Mouse (Mus musculus) forebrain, embryonic 15.5 days (tissue): ENCODE measurements at regions not wholly inside any gene's neighbourhood (a gene's known extent, or its start where the extent isn't known, plus 50 kb on each side); places are given as distances from the start of the nearest gene placed in this dataset.
"Not testable (repeated sequence)": the region's sequence is repeated elsewhere in the genome, so short reads cannot be mapped to it uniquely, and the experiment has no call there.

ENCODE experiments used
- ATAC-seq: fragments of 200-750 bp; cut with Nextera tagmentation; replicated peaks from 2 replicates; pipeline ENCODE4 v1.8.0; 2017; ENCODE audit warnings: mild to moderate bottlenecking, moderate TSS enrichment, moderate library complexity
- H3K27ac ChIP-seq: fragments of 300-500 bp; sonication (generic); replicated peaks from 2 replicates; pipeline ENCODE4 v1.5.1; 2015; ENCODE audit warnings: mild to moderate bottlenecking, inconsistent platforms
- H3K27me3 ChIP-seq: fragments of 300-500 bp; sonication (generic); 2 replicates; pipeline ENCODE4 v1.6.1; 2015; ENCODE audit warnings: inconsistent platforms
- H3K36me3 ChIP-seq: fragments of 300-500 bp; sonication (generic); 2 replicates; pipeline ENCODE4 v1.6.1; 2015; ENCODE audit warnings: mild to moderate bottlenecking, inconsistent platforms
- H3K4me1 ChIP-seq: fragments of 300-500 bp; sonication (generic); 2 replicates; pipeline ENCODE4 v1.6.1; 2015; ENCODE audit warnings: inconsistent platforms
- H3K4me2 ChIP-seq: fragments of 300-500 bp; sonication (generic); replicated peaks from 2 replicates; pipeline ENCODE4 v1.6.1; 2015; ENCODE audit warnings: mild to moderate bottlenecking, inconsistent platforms
- H3K4me3 ChIP-seq: fragments of 300-500 bp; sonication (generic); 2 replicates; pipeline ENCODE4 v1.5.1; 2015; ENCODE audit warnings: mild to moderate bottlenecking, inconsistent platforms
- H3K9ac ChIP-seq: fragments of 300-500 bp; sonication (generic); replicated peaks from 2 replicates; pipeline ENCODE4 v1.6.1; 2015; ENCODE audit warnings: mild to moderate bottlenecking, inconsistent platforms
- H3K9me3 ChIP-seq: fragments of 300-500 bp; sonication (generic); 2 replicates; pipeline ENCODE4 v1.6.1; 2016; ENCODE audit warnings: inconsistent platforms
- WGBS: fragments of 180-500 bp; shearing (Covaris S2); methylation state at CpG from one replicate; pipeline ENCODE4 v1.1.7; 2015; ENCODE audit warnings: mixed read lengths; 5-methylcytosine and 5-hydroxymethylcytosine counted together

GRCm38 (mm10) chr1:47646681-47647080 lies 754.0 kb upstream of the Slc39a10 start:
- H3K9me3 ChIP-seq: no peaks in the 10 kb centered on the region
- H3K27ac ChIP-seq: no peak overlapping the region
- H3K4me3 ChIP-seq: no peak overlapping the region
- H3K36me3 ChIP-seq: no peaks in the 10 kb centered on the region
- 57% methylated on average over 4 of the region's 4 CpGs for WGBS
- H3K27me3 ChIP-seq: no peaks in the 10 kb centered on the region
- no peaks in the 10 kb centered on the region for H3K4me1 ChIP-seq
- H3K9ac ChIP-seq: no peak overlapping the region
- ATAC-seq: peak; percentile 64
- H3K4me2 ChIP-seq: no peak overlapping the region

- Histone ChIP-seq H3K27ac (no peak overlapping the region), H3K4me2 (no peak overlapping the region), H3K36me3 (no peaks in the 10 kb centered on the region), H3K4me3 (no peak overlapping the region), H3K4me1 (no peaks in the 10 kb centered on the region), H3K9ac (no peak overlapping the region), H3K9me3 (no peaks in the 10 kb centered on the region), H3K27me3 (no peaks in the 10 kb centered on the region)
- WGBS: 53% methylated on average over 4 of the region's 4 CpGs
- ATAC-seq: no peak
These were observed 713.9 kb upstream of the Slc39a10 start for GRCm38 (mm10) chr1:47606597-47606996.

DNA sequence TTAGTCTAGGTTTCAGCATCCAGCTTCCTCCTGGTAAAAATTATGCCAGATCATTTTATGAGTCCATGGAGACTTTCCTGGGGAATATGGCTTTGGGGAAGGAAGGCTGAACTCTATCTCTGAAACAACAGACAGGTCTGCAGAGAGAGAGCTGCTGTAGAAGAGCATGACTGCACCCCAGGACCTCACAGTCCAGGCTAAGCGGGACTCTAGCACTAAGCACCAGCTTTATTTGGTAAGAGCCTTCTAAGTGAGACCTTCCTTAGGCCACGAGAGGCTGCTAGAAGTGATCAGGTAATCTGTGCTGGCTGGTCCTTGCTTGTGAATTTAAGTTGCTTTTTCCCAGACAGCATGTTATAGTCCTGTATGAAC lies 711.3 kb upstream of the Slc39a10 start:
- 64% methylated on average over 2 of the region's 2 CpGs for WGBS
- Histone ChIP-seq H3K4me1 (no peaks in the 10 kb centered on the region), H3K36me3 (no peaks in the 10 kb centered on the region), H3K9me3 (no peaks in the 10 kb centered on the region), H3K4me3 (no peak overlapping the region), H3K27ac (no peak overlapping the region), H3K9ac (no peak overlapping the region), H3K27me3 (no peaks in the 10 kb centered on the region), H3K4me2 (no peak overlapping the region)
- ATAC-seq: no peak

- H3K27me3 ChIP-seq: no peaks in the 10 kb centered on the region
- no peak overlapping the region for H3K4me2 ChIP-seq
- H3K9me3 ChIP-seq: no peaks in the 10 kb centered on the region
- whole genome bisulfite sequencing: 17% methylated on average over 3 of the region's 3 CpGs
- H3K36me3 ChIP-seq: no peaks in the 10 kb centered on the region
- H3K9ac ChIP-seq: no peak overlapping the region
- H3K4me1 ChIP-seq: no peaks in the 10 kb centered on the region
- no peak overlapping the region for H3K27ac ChIP-seq
- H3K4me3 ChIP-seq: no peak overlapping the region
- no peak for ATAC-seq
These were observed 710.8 kb upstream of the Slc39a10 start for GRCm38 (mm10) chr1:47603294-47603988.

- not testable (repeated sequence) for ATAC-seq, H3K27ac ChIP-seq, H3K4me1 ChIP-seq, H3K27me3 ChIP-seq, H3K4me2 ChIP-seq, H3K9me3 ChIP-seq, H3K36me3 ChIP-seq, H3K4me3 ChIP-seq, H3K9ac ChIP-seq
- 86% methylated on average over 1 of the region's 4 CpGs for WGBS
These were observed 701.0 kb upstream of the Slc39a10 start for GRCm38 (mm10) chr1:47593641-47594040.

DNA sequence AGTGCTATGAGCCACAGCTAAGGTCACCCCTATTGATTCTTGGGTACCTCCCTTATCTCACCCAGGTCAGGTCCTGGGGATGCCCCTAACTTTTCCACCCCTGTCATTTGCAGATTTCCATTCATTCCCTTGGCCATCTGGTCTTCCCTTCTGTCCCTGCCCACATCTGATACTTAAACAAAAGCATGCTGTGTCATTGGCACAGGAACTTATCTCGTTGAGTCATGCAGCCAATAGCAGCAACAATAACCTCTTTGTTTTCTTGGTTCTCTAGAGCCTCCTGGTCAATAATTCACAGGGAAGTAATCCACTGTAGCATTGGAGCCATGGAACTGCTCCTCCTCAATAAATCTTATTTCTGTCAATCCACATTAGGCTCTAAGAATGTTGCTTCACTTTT lies 653.0 kb upstream of the Slc39a10 start:
- Histone ChIP-seq H3K4me2 (no peak overlapping the region), H3K4me1 (no peaks in the 10 kb centered on the region), H3K36me3 (no peaks in the 10 kb centered on the region), H3K9me3 (no peaks in the 10 kb centered on the region), H3K27ac (no peak overlapping the region), H3K9ac (no peak overlapping the region), H3K4me3 (no peak overlapping the region), H3K27me3 (no peaks in the 10 kb centered on the region)
- WGBS: 29% methylated on average over 1 of the region's 1 CpGs
- no peak for ATAC-seq

DNA sequence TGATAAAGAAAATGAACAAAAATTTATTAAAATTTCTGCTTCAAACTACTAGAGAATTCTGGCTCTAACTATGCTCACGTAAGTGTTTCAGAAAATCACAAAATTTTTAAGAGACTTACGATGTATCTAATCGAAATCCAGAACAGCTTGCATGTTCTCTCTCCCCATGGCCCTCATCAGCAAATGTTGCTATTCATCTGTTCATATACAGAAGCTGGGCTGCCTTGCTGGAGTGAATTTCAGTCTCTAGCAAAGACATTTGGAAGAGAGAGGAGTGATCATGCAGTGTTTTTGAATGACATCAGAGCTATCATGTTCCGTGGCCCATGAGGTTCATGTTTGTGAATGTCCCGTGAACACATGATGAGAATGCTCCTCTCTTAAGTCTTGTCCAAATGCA lies 618.8 kb upstream of the Slc39a10 start:
- no peak overlapping the region for H3K27ac ChIP-seq
- H3K36me3 ChIP-seq: no peaks in the 10 kb centered on the region
- H3K9ac ChIP-seq: no peak overlapping the region
- no peak overlapping the region for H3K4me2 ChIP-seq
- no peaks in the 10 kb centered on the region for H3K9me3 ChIP-seq
- ATAC-seq: no peak
- no peaks in the 10 kb centered on the region for H3K4me1 ChIP-seq
- WGBS: 88% methylated on average over 5 of the region's 5 CpGs
- H3K4me3 ChIP-seq: no peak overlapping the region
- no peaks in the 10 kb centered on the region for H3K27me3 ChIP-seq

DNA sequence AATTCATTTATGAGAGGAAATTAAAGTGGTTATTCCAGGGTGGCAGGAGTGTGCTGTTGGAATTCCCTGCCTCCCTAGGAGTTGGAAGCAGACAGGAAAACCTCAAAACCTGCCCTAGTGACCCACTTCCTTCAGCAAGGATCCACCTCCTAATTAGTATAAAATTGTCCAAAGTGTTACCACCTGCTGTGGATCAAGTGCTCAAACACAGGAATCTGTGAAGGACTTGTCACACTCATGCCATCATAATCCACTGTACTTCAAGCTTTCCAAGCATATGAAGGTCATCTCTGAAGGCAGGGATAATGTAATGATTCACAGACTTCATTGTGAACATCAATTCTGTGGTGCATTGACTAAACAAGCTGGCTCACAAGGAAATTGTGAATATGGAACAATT lies 615.1 kb upstream of the Slc39a10 start:
- no peak overlapping the region for H3K27ac ChIP-seq
- no peaks in the 10 kb centered on the region for H3K9me3 ChIP-seq
- no peak overlapping the region for H3K4me3 ChIP-seq
- no peaks in the 10 kb centered on the region for H3K36me3 ChIP-seq
- no peaks in the 10 kb centered on the region for H3K27me3 ChIP-seq
- H3K4me1 ChIP-seq: no peaks in the 10 kb centered on the region
- H3K4me2 ChIP-seq: no peak overlapping the region
- H3K9ac ChIP-seq: no peak overlapping the region
- no peak for ATAC-seq

DNA sequence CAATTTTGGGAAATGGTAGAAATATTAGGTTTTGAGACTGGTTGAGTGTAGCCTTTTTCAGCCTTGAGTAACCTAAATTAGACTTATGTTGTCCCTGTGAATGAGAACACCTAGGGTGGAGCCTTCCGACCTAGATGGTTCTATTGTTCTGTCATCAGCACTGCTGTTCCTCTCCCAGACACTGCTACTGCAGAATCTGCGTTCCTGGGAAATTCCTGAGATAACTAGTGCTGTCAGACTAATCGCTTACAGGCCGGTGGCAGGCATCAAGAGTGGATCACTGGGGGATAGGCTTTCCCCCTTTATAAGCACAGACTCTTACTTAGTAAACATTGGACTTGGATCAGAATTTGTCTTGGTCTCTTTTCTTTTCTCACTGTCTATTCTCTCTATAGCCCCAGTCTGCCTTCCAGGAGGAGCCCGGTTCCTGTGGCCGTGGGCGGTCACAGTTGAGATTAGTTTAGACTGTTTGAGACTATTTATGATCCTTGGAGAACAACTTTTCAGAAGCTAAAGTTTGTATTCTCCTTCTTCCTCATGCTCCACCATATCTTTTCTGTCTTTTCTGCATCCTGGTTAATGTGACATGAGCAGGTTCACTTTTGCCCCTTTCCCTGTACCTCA lies 596.0 kb upstream of the Slc39a10 start:
- H3K27me3 ChIP-seq: no peaks in the 10 kb centered on the region
- no peaks in the 10 kb centered on the region for H3K4me1 ChIP-seq
- H3K27ac ChIP-seq: no peak overlapping the region
- H3K4me2 ChIP-seq: no peak overlapping the region
- H3K36me3 ChIP-seq: no peaks in the 10 kb centered on the region
- H3K4me3 ChIP-seq: no peak overlapping the region
- no peak overlapping the region for H3K9ac ChIP-seq
- 82% methylated on average over 7 of the region's 7 CpGs for WGBS
- no peaks in the 10 kb centered on the region for H3K9me3 ChIP-seq
- ATAC-seq: no peak

DNA sequence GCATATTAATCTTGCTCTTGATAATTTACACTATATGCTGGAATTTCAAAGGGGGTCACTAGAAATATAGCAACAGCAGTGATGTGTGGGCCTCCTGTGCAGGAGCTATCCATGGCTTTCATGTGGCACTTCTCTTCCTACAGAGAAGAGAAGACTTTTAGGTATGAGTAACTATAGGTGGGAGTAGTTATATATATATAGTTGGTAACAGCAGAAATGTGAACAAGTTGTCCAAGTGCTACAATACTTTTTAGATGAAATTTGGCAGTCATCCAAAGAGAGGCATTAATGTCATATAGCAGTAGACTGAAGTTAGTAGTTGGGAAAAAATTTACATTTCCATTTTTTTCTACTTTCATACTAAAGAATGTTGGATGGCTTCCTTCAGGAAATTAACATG lies 593.4 kb upstream of the Slc39a10 start:
- no peak overlapping the region for H3K4me3 ChIP-seq
- no peaks in the 10 kb centered on the region for H3K9me3 ChIP-seq
- H3K27ac ChIP-seq: no peak overlapping the region
- H3K9ac ChIP-seq: no peak overlapping the region
- ATAC-seq: no peak
- no peaks in the 10 kb centered on the region for H3K4me1 ChIP-seq
- no peaks in the 10 kb centered on the region for H3K36me3 ChIP-seq
- H3K4me2 ChIP-seq: no peak overlapping the region
- no peaks in the 10 kb centered on the region for H3K27me3 ChIP-seq

- WGBS: 89% methylated on average over 1 of the region's 1 CpGs
- no peak overlapping the region for H3K4me2 ChIP-seq
- ATAC-seq: no peak
- H3K9me3 ChIP-seq: no peaks in the 10 kb centered on the region
- H3K9ac ChIP-seq: no peak overlapping the region
- H3K36me3 ChIP-seq: no peaks in the 10 kb centered on the region
- no peak overlapping the region for H3K4me3 ChIP-seq
- no peaks in the 10 kb centered on the region for H3K27me3 ChIP-seq
- H3K27ac ChIP-seq: no peak overlapping the region
- H3K4me1 ChIP-seq: no peaks in the 10 kb centered on the region
These were observed 586.4 kb upstream of the Slc39a10 start for GRCm38 (mm10) chr1:47479059-47479458.

DNA sequence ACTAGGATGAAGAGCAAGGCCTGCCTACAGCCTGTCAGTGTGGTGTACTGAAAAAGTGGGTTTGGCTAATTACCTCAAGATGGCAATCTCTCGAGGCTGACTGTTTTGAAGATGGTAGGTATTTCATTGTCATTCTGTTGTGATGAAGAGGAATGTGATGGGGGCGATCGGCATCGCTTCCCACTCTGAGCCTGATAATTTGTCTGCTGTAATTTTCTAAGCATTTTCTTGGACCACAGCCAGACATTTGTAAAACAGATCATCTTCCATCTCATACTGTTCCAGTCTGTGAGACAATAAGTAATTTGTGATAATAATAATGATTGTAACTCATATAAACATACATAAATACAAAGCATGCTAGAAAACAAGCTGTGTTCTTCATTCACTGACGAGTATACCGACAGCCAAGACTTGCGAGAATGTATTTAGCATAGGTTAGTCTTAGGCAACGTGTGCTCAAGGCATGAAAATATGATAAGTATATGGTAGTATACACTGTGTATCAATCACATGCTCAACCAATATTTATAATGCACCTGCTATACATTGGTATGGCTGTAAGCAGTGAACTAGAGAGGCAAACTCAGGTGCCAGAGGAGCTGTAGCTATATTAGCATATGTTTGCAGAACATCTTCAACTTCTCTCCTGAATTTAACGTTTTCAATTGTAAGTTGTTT lies 574.1 kb upstream of the Slc39a10 start:
- H3K9ac ChIP-seq: no peak overlapping the region
- peak; percentile 68; the same call in 1 of the 2 replicates for ATAC-seq
- WGBS: 65% methylated on average over 9 of the region's 9 CpGs
- no peak overlapping the region for H3K4me3 ChIP-seq
- no peak overlapping the region for H3K27ac ChIP-seq
- H3K4me2 ChIP-seq: no peak overlapping the region
- no peaks in the 10 kb centered on the region for H3K4me1 ChIP-seq
- H3K9me3 ChIP-seq: no peaks in the 10 kb centered on the region
- H3K27me3 ChIP-seq: no peaks in the 10 kb centered on the region
- no peaks in the 10 kb centered on the region for H3K36me3 ChIP-seq
